Mouse (Mus musculus): Measurements from ENCODE around the gene Tbce.
"Not testable (repeated sequence)": the region's sequence is repeated elsewhere in the genome, so short reads cannot be mapped to it uniquely, and the experiment has no call there.

Gene Tbce

GRCm38 (mm10) chr13:14033309-14034072, 5.9 kb downstream of the Tbce start:
- no peak for DNase-seq

GRCm38 (mm10) chr13:14026154-14026820, 13.2 kb downstream of the Tbce start:
- no peak for DNase-seq

- no peak for DNase-seq
Measured at GRCm38 (mm10) chr13:14025554-14025953, 13.9 kb downstream of the Tbce start.

- DNase-seq: not testable (repeated sequence)
Measured at GRCm38 (mm10) chr13:14021417-14021816, 18.0 kb downstream of the Tbce start.

GRCm38 (mm10) chr13:14018852-14019251, 20.6 kb downstream of the Tbce start:
- no peak for DNase-seq

GRCm38 (mm10) chr13:14018283-14018682, 21.2 kb downstream of the Tbce start:
- DNase-seq: no peak

- no peak for DNase-seq
Measured at GRCm38 (mm10) chr13:14015609-14016008, 23.8 kb downstream of the Tbce start.

- DNase-seq: no peak
Measured at GRCm38 (mm10) chr13:14014540-14014939, 24.9 kb downstream of the Tbce start.

- no peak for DNase-seq
Measured at GRCm38 (mm10) chr13:14014001-14014400, 25.4 kb downstream of the Tbce start.

GRCm38 (mm10) chr13:14011454-14011995, 27.9 kb downstream of the Tbce start:
- DNase-seq: no peak

- DNase-seq: peak; percentile 45
Measured at GRCm38 (mm10) chr13:14006056-14006455, 33.4 kb downstream of the Tbce start.

GRCm38 (mm10) chr13:14004999-14005398, 34.4 kb downstream of the Tbce start:
- DNase-seq: no peak

- DNase-seq: no peak
Measured at GRCm38 (mm10) chr13:14004086-14004485, 35.4 kb downstream of the Tbce start.

GRCm38 (mm10) chr13:14002706-14003105, 36.7 kb downstream of the Tbce start:
- no peak for DNase-seq

GRCm38 (mm10) chr13:13997476-13997875, 42.0 kb downstream of the Tbce start:
- DNase-seq: no peak

GRCm38 (mm10) chr13:13995046-13995445, 44.4 kb downstream of the Tbce start:
- no peak for DNase-seq

GRCm38 (mm10) chr13:13993041-13993440, 46.4 kb downstream of the Tbce start:
- peak; percentile 37 for DNase-seq

- no peak for DNase-seq
Measured at GRCm38 (mm10) chr13:13990391-13990790, 49.0 kb downstream of the Tbce start.

GRCm38 (mm10) chr13:13989135-13989534, 50.3 kb downstream of the Tbce start:
- no peak for DNase-seq

GRCm38 (mm10) chr13:13983523-13983922, 55.9 kb downstream of the Tbce start:
- no peak for DNase-seq

- not testable (repeated sequence) for DNase-seq
Measured at GRCm38 (mm10) chr13:13981842-13982241, 57.6 kb downstream of the Tbce start.

- no peak for DNase-seq
Measured at GRCm38 (mm10) chr13:13969796-13970195, 69.6 kb downstream of the Tbce start.

- DNase-seq: peak; percentile 81
Measured at GRCm38 (mm10) chr13:13968629-13969111, 70.8 kb downstream of the Tbce start.

GRCm38 (mm10) chr13:13966172-13966571, 73.3 kb downstream of the Tbce start:
- no peak for DNase-seq
